Mouse (Mus musculus): ENCODE data around the gene Lrrc8b.

The Lrrc8b gene

GRCm38 (mm10) chr5:105519096-105519975, 103.8 kb downstream of the Lrrc8b start, which contains the start of gene Lrrc8c:
Gene Lrrc8c, plus strand, starts transcription at chr5:105519388.
- ChIA-PET CTCF (interaction anchor here in 1 of 4 experiments (0.6 to 1.5 kb wide), 6 partner anchors 24 to 136 kb away, joined by 3 to 10 read pairs (median 4); no protein-coding TSS in a partner anchor), POLR2A (interaction anchor here in 2 of 4 experiments (0.6 to 1.7 kb wide), 7 partner anchors 17 to 114 kb away, joined by 3 to 8 read pairs (median 3); no protein-coding TSS in a partner anchor)

DNA sequence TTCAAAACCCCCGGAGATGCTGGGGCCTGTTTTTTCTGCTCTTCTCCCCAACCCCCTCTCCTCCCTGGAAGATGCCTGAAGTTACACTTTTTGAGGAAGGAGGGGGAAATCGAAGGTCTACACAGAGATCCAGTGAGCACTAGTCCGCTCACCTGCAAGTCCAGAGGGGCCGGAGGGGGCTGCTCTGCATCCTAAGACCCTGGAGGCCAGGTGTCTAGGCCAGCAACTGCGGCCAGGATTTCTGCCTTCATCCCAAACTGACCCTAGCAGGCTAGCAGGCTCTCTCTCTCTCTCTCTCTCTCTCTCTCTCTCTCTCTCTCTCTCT, 104.4 kb downstream of the Lrrc8b start:
- CTCF ChIA-PET: interaction anchor here in 1 of 4 experiments (1.5 kb wide), 1 partner anchor 135 kb away, joined by 10 read pairs; no protein-coding TSS in a partner anchor
- POLR2A ChIA-PET: interaction anchor here in 1 of 4 experiments (1.5 kb wide), 1 partner anchor 19 kb away, joined by 3 read pairs; no protein-coding TSS in a partner anchor

GRCm38 (mm10) chr5:105520442-105520965, 104.9 kb downstream of the Lrrc8b start:
- ChIA-PET CTCF (no interaction called here), POLR2A (interaction anchor here in 1 of 4 experiments (1.5 kb wide), 1 partner anchor 20 kb away, joined by 3 read pairs; no protein-coding TSS in a partner anchor)

DNA sequence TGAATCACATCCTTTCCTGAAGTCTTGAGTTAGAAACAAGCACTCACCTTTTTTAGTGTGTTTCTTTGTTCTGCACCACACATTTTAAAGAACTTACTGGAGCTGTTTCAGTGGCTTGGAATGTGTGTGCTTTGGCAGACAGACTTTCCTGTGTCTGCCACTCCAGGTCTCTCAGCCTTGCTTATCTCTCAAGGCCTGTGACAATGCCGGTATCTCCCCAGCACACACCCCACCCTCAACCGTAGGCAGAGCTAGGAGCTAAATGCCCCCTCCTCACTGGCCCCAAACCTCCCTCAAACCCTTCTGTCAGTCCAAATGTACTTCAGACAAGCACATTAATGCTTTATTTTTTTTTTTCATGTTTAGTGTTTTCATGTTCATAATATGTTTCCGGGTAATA, 107.9 kb downstream of the Lrrc8b start:
- CTCF ChIA-PET: interaction anchor here in 1 of 4 experiments (0.6 kb wide), 1 partner anchor 624 kb away, joined by 3 read pairs; no protein-coding TSS in a partner anchor
- POLR2A ChIA-PET: interaction anchor here in 1 of 4 experiments (1.2 kb wide), 1 partner anchor 109 kb away, joined by 3 read pairs; no protein-coding TSS in a partner anchor

- ChIA-PET CTCF (no interaction called here), POLR2A (interaction anchor here in 1 of 4 experiments (1.5 kb wide), 1 partner anchor 112 kb away, joined by 3 read pairs; no protein-coding TSS in a partner anchor)
Observed at GRCm38 (mm10) chr5:105525004-105525403, 109.4 kb downstream of the Lrrc8b start.

DNA sequence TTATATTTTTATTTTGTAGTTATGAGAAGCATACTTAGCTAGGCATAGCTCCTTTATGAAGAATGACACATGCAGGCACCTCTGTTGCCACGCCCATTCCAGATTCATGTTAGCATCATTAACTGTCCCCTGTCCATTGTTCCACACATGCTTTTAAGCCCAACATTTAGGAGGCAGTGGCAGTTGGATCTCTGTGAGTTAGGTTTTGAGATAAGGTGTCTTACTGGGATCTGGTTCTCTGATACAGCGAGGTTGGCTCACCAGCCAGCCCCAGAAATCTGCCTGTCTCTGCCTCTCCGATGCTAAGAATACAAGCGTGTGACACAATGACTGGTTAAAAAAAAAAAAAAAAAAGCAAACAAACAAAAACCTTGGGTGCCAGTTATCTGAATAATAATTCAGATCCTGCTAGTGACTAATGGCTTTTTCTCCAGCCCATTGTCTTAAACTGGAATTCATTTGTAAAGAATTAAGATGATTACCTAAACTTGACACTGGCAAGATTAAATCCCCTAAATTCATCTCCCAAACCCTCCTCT, 110.6 kb downstream of the Lrrc8b start:
- POLR2A ChIA-PET: interaction anchor here in 1 of 4 experiments (1.5 kb wide), 1 partner anchor 110 kb away, joined by 3 read pairs; no protein-coding TSS in a partner anchor

GRCm38 (mm10) chr5:105526766-105527165, 111.2 kb downstream of the Lrrc8b start:
- ChIA-PET CTCF (no interaction called here), POLR2A (no interaction called here)

More for the DNA sequence above, 110.6 kb downstream of the Lrrc8b start:
- CTCF ChIA-PET: no interaction called here

DNA sequence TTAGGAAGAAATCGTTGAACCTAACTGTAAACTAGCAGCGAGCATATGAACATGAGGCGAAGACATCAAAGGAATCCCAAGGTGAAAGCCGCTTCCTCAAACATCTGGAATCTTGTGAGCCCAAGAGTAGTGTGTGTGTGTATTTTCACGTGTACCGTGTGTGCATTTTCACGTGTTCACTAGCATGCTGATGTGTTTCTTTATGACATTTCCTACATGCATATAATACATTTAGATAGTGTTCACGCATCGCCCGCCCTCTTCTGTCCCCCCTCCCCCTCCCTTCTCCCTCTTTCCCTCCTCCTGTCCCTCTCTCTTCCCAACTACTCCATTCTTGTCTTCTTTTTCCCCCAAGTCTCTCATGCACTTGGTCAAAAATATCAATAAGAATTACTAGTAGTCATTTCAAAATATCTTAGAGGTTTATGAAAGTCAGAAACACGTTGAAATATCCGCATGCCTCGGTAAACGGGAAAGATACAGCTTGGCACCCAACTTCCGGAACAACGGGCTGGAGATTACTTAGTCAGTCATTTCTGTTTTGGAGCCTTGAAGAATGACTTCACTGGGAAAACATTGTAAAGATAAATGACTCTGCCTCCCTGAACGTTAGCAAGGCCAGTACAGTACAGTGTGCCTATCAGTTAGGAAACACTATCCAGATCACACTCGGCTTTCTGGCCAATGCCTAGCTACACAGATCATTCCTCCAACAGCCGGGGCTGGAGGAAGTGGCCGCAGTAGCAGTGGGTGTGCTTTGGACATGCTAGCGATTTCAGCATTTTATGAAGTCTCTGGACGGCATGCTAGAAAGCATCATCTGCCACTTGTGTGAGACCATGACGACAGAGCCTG, 112.1 kb downstream of the Lrrc8b start:
- ChIA-PET POLR2A (no interaction called here), CTCF (interaction anchor here in 1 of 4 experiments (0.7 kb wide), 1 partner anchor 12 kb away, joined by 12 read pairs; no protein-coding TSS in a partner anchor)

- ChIA-PET POLR2A (interaction anchor here in 2 of 4 experiments (0.8 to 1.5 kb wide), 3 partner anchors 14 to 304 kb away, joined by 3 to 4 read pairs (median 3); no protein-coding TSS in a partner anchor), CTCF (interaction anchor here in 1 of 4 experiments (1.4 kb wide), 1 partner anchor 124 kb away, joined by 5 read pairs; no protein-coding TSS in a partner anchor)
Observed at GRCm38 (mm10) chr5:105530576-105530975, 115.0 kb downstream of the Lrrc8b start.

- CTCF ChIA-PET: no interaction called here
- POLR2A ChIA-PET: interaction anchor here in 1 of 4 experiments (1.7 kb wide), 1 partner anchor 32 kb away, joined by 4 read pairs; no protein-coding TSS in a partner anchor
Observed at GRCm38 (mm10) chr5:105535186-105535585, 119.6 kb downstream of the Lrrc8b start.

DNA sequence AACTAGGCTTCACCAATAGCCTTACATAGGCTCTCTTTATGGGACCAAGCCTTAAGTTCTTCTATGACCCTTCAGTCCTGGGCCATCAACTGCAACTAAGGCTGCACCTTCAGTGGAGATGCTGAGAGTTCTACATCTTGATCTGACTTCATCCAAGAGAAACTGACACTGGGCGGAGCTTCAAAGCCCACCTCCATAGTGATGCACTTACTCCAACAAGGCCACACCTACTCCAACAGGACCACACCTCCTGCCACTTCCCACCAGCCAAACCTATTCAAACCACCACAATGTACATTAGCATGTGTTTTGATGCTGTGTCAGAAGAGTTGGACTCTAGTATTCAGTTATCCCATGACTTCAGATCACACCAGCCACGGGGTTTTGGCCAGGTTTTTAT, 120.6 kb downstream of the Lrrc8b start:
- ChIA-PET CTCF (no interaction called here), POLR2A (interaction anchor here in 1 of 4 experiments (1.7 kb wide), 1 partner anchor 33 kb away, joined by 4 read pairs; no protein-coding TSS in a partner anchor)

DNA sequence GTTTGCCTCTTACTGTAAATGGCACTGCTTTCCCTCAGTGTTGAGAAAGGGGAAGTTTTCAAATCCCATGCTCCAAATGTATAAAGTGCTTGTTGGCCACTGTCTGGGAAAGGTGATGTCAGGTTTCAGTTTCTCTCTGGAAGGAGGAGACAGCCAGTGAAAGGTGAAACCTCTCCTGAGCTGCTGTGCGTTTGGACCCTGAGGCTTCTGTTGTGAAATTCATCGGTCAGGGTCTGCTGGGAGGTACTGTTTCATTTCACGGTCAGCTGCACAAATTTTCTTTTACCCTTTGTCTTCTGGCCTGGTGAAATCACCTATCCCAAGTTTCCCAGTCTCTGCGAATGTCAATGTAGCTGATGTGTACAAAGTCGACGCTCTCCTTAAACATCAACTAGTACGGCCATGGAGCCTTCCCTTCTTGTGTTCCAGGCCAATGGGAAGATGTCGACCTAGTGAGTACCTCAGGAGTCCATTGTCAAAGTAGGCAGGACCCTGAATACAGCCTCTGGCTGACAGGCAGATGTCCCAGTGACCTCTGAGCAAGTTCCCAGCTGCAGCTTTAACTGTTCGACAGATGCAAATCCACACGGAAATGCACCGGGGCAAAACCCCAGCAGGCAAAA, 121.6 kb downstream of the Lrrc8b start:
- CTCF ChIA-PET: no interaction called here

More for the DNA sequence above, 121.6 kb downstream of the Lrrc8b start:
- POLR2A ChIA-PET: interaction anchor here in 2 of 4 experiments (0.6 to 1.7 kb wide), 5 partner anchors 10 to 144 kb away, joined by 3 to 6 read pairs (median 4); no protein-coding TSS in a partner anchor

Measured in embryonic stem cell, embryonic (primary cell).